8 mouse cellular contexts compared by ENCODE assay signal in the genomic region with DNA sequence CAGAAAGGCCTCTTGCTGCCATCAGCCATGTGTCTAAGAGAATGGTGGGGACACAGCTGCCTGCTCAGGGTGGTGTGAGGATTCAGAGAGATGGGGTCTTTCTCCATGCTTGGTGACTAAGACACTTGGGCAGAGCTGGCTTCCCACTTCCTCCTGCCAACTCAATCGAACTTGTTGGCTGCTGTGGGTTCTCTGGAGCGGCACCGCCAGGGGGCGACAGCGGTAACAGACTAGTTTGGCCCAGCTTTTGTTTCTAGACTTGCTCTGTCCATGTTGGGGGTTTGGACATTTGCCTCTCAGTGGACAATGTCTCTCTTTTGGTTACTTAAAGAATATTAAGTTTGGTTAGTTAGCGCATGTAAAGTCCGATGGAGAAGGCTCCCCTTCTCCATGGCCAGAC. TPM values are rescaled to one million over a fixed set of nuclear protein-coding genes. Genes with fewer than 3 reads are reported as not detected.
A peak's percentile ranks its signal among the peaks of the same experiment; 100 is the strongest.
DNase-seq lines count a peak whose midpoint lies in the region; ATAC-seq and TF ChIP-seq lines count a peak whose summit lies in the region.

No protein-coding gene starts in this region.

- H3K4me3 ChIP-seq in heart, embryonic 12.5 days = no peak overlapping the region
- H3K4me3 ChIP-seq in left cerebral cortex, adult 2 months = no peak overlapping the region

- no peak overlapping the region for H3K9ac ChIP-seq in heart, embryonic 12.5 days

- peaks cover 33% of the 10 kb centered on the region for H3K36me3 ChIP-seq in heart, embryonic 12.5 days
- H3K36me3 ChIP-seq in splenic B cell, adult 2 months (ENCODE audit: control insufficient read depth, insufficient read depth, low read length, poor library complexity, severe bottlenecking) = peaks cover 30% of the 10 kb centered on the region

- H3K27me3 ChIP-seq in heart, embryonic 12.5 days (replicated peaks) = no peaks in the 10 kb centered on the region
- no peaks in the 10 kb centered on the region for H3K27me3 ChIP-seq in splenic B cell, adult 2 months (ENCODE audit: control insufficient read depth, insufficient read depth, low read length, poor library complexity, severe bottlenecking)

- no peak overlapping the region for H3K4me2 ChIP-seq in heart, embryonic 12.5 days

- 30% methylated on average over 7 of the region's 7 CpGs for WGBS in heart, embryonic 12.5 days

- H3K4me1 ChIP-seq in heart, embryonic 12.5 days (replicated peaks) = no peaks in the 10 kb centered on the region

- no peaks in the 10 kb centered on the region; the same call in 1 of the 2 replicates for H3K9me3 ChIP-seq in heart, embryonic 12.5 days (replicated peaks)

- no peak overlapping the region for H3K27ac ChIP-seq in heart, embryonic 12.5 days (ENCODE audit: poor library complexity, severe bottlenecking)
- H3K27ac ChIP-seq in left cerebral cortex, adult 2 months = no peak overlapping the region

- ATAC-seq in heart, embryonic 12.5 days (ENCODE audit: insufficient number of reproducible peaks, low FRiP score) = no peak
- peak; percentile 88 for ATAC-seq in common myeloid progenitor, adult 5-6 weeks (replicated peaks; ENCODE audit: low read depth, poor library complexity, severe bottlenecking)

- peak; percentile 91 for TF ChIP-seq CTCF in left cerebral cortex, adult 2 months (IDR thresholded peaks at IDR 0.05)

- peak; percentile 87 to 93 for DNase-seq in heart, adult 18-20 months
- peak; percentile 72 for DNase-seq in T-cell, adult 2 months (ENCODE audit: low spot score)
- DNase-seq in heart, postnatal 10 days = peak; percentile 89 to 92
- DNase-seq in left cerebral cortex, adult 2 months (ENCODE audit: extremely low spot score in 1 of 2, low spot score in 2 of 2) = peak; percentile 77 to 78
- DNase-seq in monocyte, adult 2 months (ENCODE audit: low read depth in 1 of 2, low spot score in 2 of 2) = peak; percentile 50 to 74
- peak; percentile 87 for DNase-seq in splenic B cell, adult 2 months (ENCODE audit: low read depth, low spot score)

- intact Hi-C loops in heart, postnatal 10 days (cut with DNase I) = loop anchor here (1.0 to 2.0 kb wide), 3 partner anchors 39 to 92 kb away; no protein-coding TSS in a partner anchor
- intact Hi-C loops in left cerebral cortex, adult 2 months (cut with DNase I) = loop anchor here (1.0 kb wide), 2 partner anchors 34 to 92 kb away; a partner anchor contains a TSS

RNA-seq across cellular contexts. Expression of a gene that starts 14.7 kb away (rescaled TPM):
- not detected for total RNA-seq in heart, adult 18-20 months (2021)
- polyA plus RNA-seq in heart, embryonic 12.5 days (2016; fragmentation: Nextera tagmentation; extraction: Ambion mirVana) = not detected in 2 replicates
- 0.96 TPM in 1 of 2 replicates, not detected in the other for total RNA-seq in common myeloid progenitor, adult 5-6 weeks (2017)
- total RNA-seq in heart, postnatal 10 days (2021) = not detected
- total RNA-seq in left cerebral cortex, adult 2 months (2021) = 1 to 10 TPM; 1.7 to 2.9 TPM

RNA-seq across cellular contexts. Expression of a gene that starts 24.6 kb away (rescaled TPM):
- not detected for total RNA-seq in heart, adult 18-20 months (2021)
- polyA plus RNA-seq in heart, embryonic 12.5 days (2016; fragmentation: Nextera tagmentation; extraction: Ambion mirVana) = 0.17 TPM in 1 of 2 replicates, not detected in the other
- total RNA-seq in common myeloid progenitor, adult 5-6 weeks (2017) = not detected in 2 replicates
- not detected for total RNA-seq in heart, postnatal 10 days (2021)
- total RNA-seq in left cerebral cortex, adult 2 months (2021) = 1 to 10 TPM; 2.2 to 2.7 TPM

RNA-seq across cellular contexts. Expression of a gene that starts 34.3 kb away (rescaled TPM):
- 1 to 10 TPM; 2.5 to 3.0 TPM for total RNA-seq in heart, adult 18-20 months (2021)
- polyA plus RNA-seq in heart, embryonic 12.5 days (2016; fragmentation: Nextera tagmentation; extraction: Ambion mirVana) = 2.0 and 2.6 TPM in 2 replicates
- total RNA-seq in common myeloid progenitor, adult 5-6 weeks (2017) = 3.7 and 18.4 TPM in 2 replicates
- total RNA-seq in heart, postnatal 10 days (2021) = 1 to 10 TPM; 3.8 to 4.3 TPM
- 1 to 10 TPM; 4.4 to 4.9 TPM for total RNA-seq in left cerebral cortex, adult 2 months (2021)
